ENCODE assay signal across 21 mouse cellular contexts in genomic region chr19:4422581-4422980, GRCm38 (mm10). TPM values are rescaled to one million over a fixed set of nuclear protein-coding genes. Genes with fewer than 3 reads are reported as not detected.
DNase-seq lines count a peak whose midpoint lies in the region; ATAC-seq and TF ChIP-seq lines count a peak whose summit lies in the region.
"Had no signal": no experiment of that assay in that cellular context is flagged by ENCODE, and none has a peak within 500 bp of the region (broad histone marks: within the 10 kb centered on the region; RNA-seq: fewer than 3 reads in every experiment).

No protein-coding gene starts in this region.

- H3K9ac ChIP-seq in kidney, embryonic 15.5 days = no peak overlapping the region
- H3K9ac ChIP-seq in liver, adult 2 months (ENCODE audit: low read depth, low read length) = no peak overlapping the region
- no peak overlapping the region for H3K9ac ChIP-seq in liver, embryonic 11.5 days (ENCODE audit: low read depth, low read length)
- H3K9ac ChIP-seq: embryonic facial prominence, embryonic 13.5 days; forebrain, embryonic 13.5 days; forebrain, embryonic 15.5 days; forebrain, postnatal 0 days had no signal

- H3K4me1 ChIP-seq in kidney, adult 2 months (ENCODE audit: control insufficient read depth, insufficient read depth, low read length) = no peaks in the 10 kb centered on the region
- H3K4me1 ChIP-seq in kidney, embryonic 15.5 days = no peaks in the 10 kb centered on the region
- peaks cover 10% of the 10 kb centered on the region for H3K4me1 ChIP-seq in liver, adult 2 months (ENCODE audit: control insufficient read depth, insufficient read depth, low read length)
- H3K4me1 ChIP-seq in liver, embryonic 11.5 days (replicated peaks; ENCODE audit: control insufficient read depth, insufficient read depth, low read length) = 0 out of 2 replicates have a peak, but pooled peaks cover 2% of the 10 kb centered on the region
- H3K4me1 ChIP-seq: embryonic facial prominence, embryonic 13.5 days; forebrain, embryonic 13.5 days; forebrain, embryonic 15.5 days had no signal

- H3K9me3 ChIP-seq in kidney, embryonic 15.5 days (replicated peaks) = no peaks in the 10 kb centered on the region
- H3K9me3 ChIP-seq in liver, embryonic 11.5 days (ENCODE audit: control insufficient read depth, low read length) = no peaks in the 10 kb centered on the region
- H3K9me3 ChIP-seq: embryonic facial prominence, embryonic 13.5 days; forebrain, embryonic 13.5 days; forebrain, embryonic 15.5 days had no signal

- no peaks in the 10 kb centered on the region for H3K27me3 ChIP-seq in kidney, adult 2 months (replicated peaks; ENCODE audit: control insufficient read depth, insufficient read depth, low read length)
- no peaks in the 10 kb centered on the region for H3K27me3 ChIP-seq in kidney, embryonic 15.5 days
- H3K27me3 ChIP-seq in liver, adult 2 months (ENCODE audit: control insufficient read depth, insufficient read depth, low read length) = no peaks in the 10 kb centered on the region
- H3K27me3 ChIP-seq in liver, embryonic 11.5 days (replicated peaks; ENCODE audit: control insufficient read depth, insufficient read depth, low read length) = no peaks in the 10 kb centered on the region; the same call in 1 of the 2 replicates
- H3K27me3 ChIP-seq: embryonic facial prominence, embryonic 13.5 days; forebrain, embryonic 13.5 days; forebrain, embryonic 15.5 days; Patski had no signal

- no peak for TF ChIP-seq CTCF in kidney, adult 2 months (conservative IDR thresholded peaks at IDR 0.05; ENCODE audit: insufficient read depth, insufficient read length, low read depth, low read length)
- TF ChIP-seq CTCF in liver, adult 2 months (IDR thresholded peaks at IDR 0.05; ENCODE audit: low read depth, low read length) = no peak

- H3K4me3 ChIP-seq in kidney, adult 2 months (ENCODE audit: insufficient read depth, low read depth, low read length) = no peak overlapping the region
- H3K4me3 ChIP-seq in kidney, embryonic 15.5 days (replicated peaks) = no peak overlapping the region
- H3K4me3 ChIP-seq in liver, adult 2 months (ENCODE audit: insufficient read depth, low read depth, low read length) = no peak overlapping the region
- no peak overlapping the region for H3K4me3 ChIP-seq in liver, embryonic 11.5 days (ENCODE audit: low read depth, low read length)
- H3K4me3 ChIP-seq: embryonic facial prominence, embryonic 13.5 days; forebrain, embryonic 13.5 days; forebrain, embryonic 15.5 days had no signal

- peak; percentile 49 for DNase-seq in kidney, adult 2 months
- DNase-seq in liver, adult 2 months (ENCODE audit: extremely low read depth, low read depth, low spot score) = peak; percentile 69
- no peak for DNase-seq in liver, embryonic 11.5 days (ENCODE audit: low spot score)
- DNase-seq in Muller cell, postnatal 12 days (ENCODE audit: inconsistent ontology term) = peak; percentile 69
- DNase-seq in spleen, postnatal 10 days (ENCODE audit: low spot score in 2 of 2) = no peak
- DNase-seq: adrenal gland, adult 8-10 months; adrenal gland, postnatal 14 days; adrenal gland, postnatal 36 days; cerebellum, adult 11-12 months; cerebellum, adult 2 months; cerebellum, adult 9-10 months; cerebellum, postnatal 10 days; cerebellum, postnatal 25 days; forebrain, postnatal 0 days had no signal

- H3K4me2 ChIP-seq in kidney, embryonic 15.5 days = no peak overlapping the region
- H3K4me2 ChIP-seq in liver, embryonic 11.5 days = no peak overlapping the region
- H3K4me2 ChIP-seq: embryonic facial prominence, embryonic 13.5 days; forebrain, embryonic 13.5 days; forebrain, embryonic 15.5 days had no signal

- no peak overlapping the region for H3K27ac ChIP-seq in kidney, adult 2 months (ENCODE audit: insufficient read depth, low read depth, low read length)
- H3K27ac ChIP-seq in kidney, embryonic 15.5 days = no peak overlapping the region
- no peak overlapping the region for H3K27ac ChIP-seq in liver, adult 2 months (replicated peaks; ENCODE audit: insufficient read depth, low read depth, low read length)
- no peak overlapping the region for H3K27ac ChIP-seq in liver, embryonic 11.5 days (ENCODE audit: low read depth, low read length)
- H3K27ac ChIP-seq: embryonic facial prominence, embryonic 13.5 days; forebrain, embryonic 13.5 days; forebrain, embryonic 15.5 days had no signal

- H3K79me2 ChIP-seq in liver, adult 2 months (ENCODE audit: control insufficient read depth, insufficient read depth, low read length) = no peaks in the 10 kb centered on the region; the same call in 1 of the 2 replicates

- no peak for ATAC-seq in kidney, embryonic 15.5 days (replicated peaks; ENCODE audit: low FRiP score)
- ATAC-seq in liver, embryonic 11.5 days (replicated peaks; ENCODE audit: low FRiP score) = no peak
- ATAC-seq: activated CD4-positive, CD25-positive, alpha-beta regulatory T cell, adult 4 months; forebrain, embryonic 13.5 days; forebrain, embryonic 15.5 days; forebrain, postnatal 0 days; Patski had no signal

- no peak for TF ChIP-seq POLR2A in kidney, adult 2 months (IDR thresholded peaks at IDR 0.05; ENCODE audit: low read depth, low read length)
- no peak for TF ChIP-seq POLR2A in liver, adult 2 months (IDR thresholded peaks at IDR 0.05; ENCODE audit: extremely low read depth, insufficient read depth, low read length)

- H3K36me3 ChIP-seq in kidney, adult 2 months (ENCODE audit: control insufficient read depth, insufficient read depth, low read length) = no peaks in the 10 kb centered on the region
- H3K36me3 ChIP-seq in kidney, embryonic 15.5 days = peaks cover 58% of the 10 kb centered on the region
- H3K36me3 ChIP-seq in liver, adult 2 months (ENCODE audit: control insufficient read depth, insufficient read depth, low read length) = peaks cover 19% of the 10 kb centered on the region
- H3K36me3 ChIP-seq in liver, embryonic 11.5 days (ENCODE audit: control insufficient read depth, insufficient read depth, low read length) = peaks cover 8% of the 10 kb centered on the region; the same call in 1 of the 2 replicates
- H3K36me3 ChIP-seq: forebrain, embryonic 15.5 days had no signal

- 90% methylated on average over 3 of the region's 3 CpGs for WGBS in kidney, adult 2 months
- 94% methylated on average over 3 of the region's 3 CpGs for WGBS in kidney, embryonic 15.5 days
- WGBS in liver, adult 2 months = 67% methylated on average over 3 of the region's 3 CpGs
- WGBS in liver, embryonic 11.5 days = 90% methylated on average over 3 of the region's 3 CpGs

RNA-seq across cellular contexts. Expression of gene Rhod, which starts 16.7 kb away (rescaled TPM):
- 35.1 and 35.6 TPM in 2 replicates for polyA plus RNA-seq in kidney, adult 2 months (2012; rRNA removed)
- polyA plus RNA-seq in kidney, embryonic 15.5 days (2015; fragmentation: Nextera tagmentation; extraction: Ambion mirVana) = 41.1 and 43.0 TPM in 2 replicates
- 23.9 and 33.7 TPM in 2 replicates for total RNA-seq in liver, adult 2 months (2014; rRNA removed)
- polyA plus RNA-seq in liver, adult 2 months (2012; rRNA removed) = 34.9 and 39.6 TPM in 2 replicates
- 10.3 and 14.3 TPM in 2 replicates for polyA plus RNA-seq in liver, embryonic 11.5 days (2014; fragmentation: Nextera tagmentation; extraction: Ambion mirVana)
- total RNA-seq: MEL had no signal

RNA-seq across cellular contexts. Expression of gene Kdm2a, which starts 24.5 kb away (rescaled TPM):
- polyA plus RNA-seq in kidney, adult 2 months (2012; rRNA removed) = 74.3 and 89.5 TPM in 2 replicates
- polyA plus RNA-seq in kidney, embryonic 15.5 days (2015; fragmentation: Nextera tagmentation; extraction: Ambion mirVana) = 50.2 and 57.4 TPM in 2 replicates
- total RNA-seq in liver, adult 2 months (2014; rRNA removed) = 29.6 and 32.7 TPM in 2 replicates
- 39.5 and 52.6 TPM in 2 replicates for polyA plus RNA-seq in liver, adult 2 months (2012; rRNA removed)
- polyA plus RNA-seq in liver, embryonic 11.5 days (2014; fragmentation: Nextera tagmentation; extraction: Ambion mirVana) = 39.8 and 40.2 TPM in 2 replicates

RNA-seq across cellular contexts. Expression of gene Syt12, which starts 54.7 kb away (rescaled TPM):
- polyA plus RNA-seq in kidney, adult 2 months (2012; rRNA removed) = 4.6 and 9.8 TPM in 2 replicates
- polyA plus RNA-seq in kidney, embryonic 15.5 days (2015; fragmentation: Nextera tagmentation; extraction: Ambion mirVana) = 2.7 and 2.9 TPM in 2 replicates
- 0.27 and 0.28 TPM in 2 replicates for total RNA-seq in liver, adult 2 months (2014; rRNA removed)
- 0.47 and 0.91 TPM in 2 replicates for polyA plus RNA-seq in liver, adult 2 months (2012; rRNA removed)
- 0.26 and 0.27 TPM in 2 replicates for polyA plus RNA-seq in liver, embryonic 11.5 days (2014; fragmentation: Nextera tagmentation; extraction: Ambion mirVana)
- total RNA-seq: MEL had no signal

Comparison
In these comparisons a context has a peak if more than half of its experiments do, and no peak if none do; other contexts are left out.
1. DNase-seq: peak in kidney, adult 2 months (single experiment), liver, adult 2 months (single experiment) and Muller cell, postnatal 12 days (single experiment); none in liver, embryonic 11.5 days (single experiment) and spleen, postnatal 10 days (0 of 2).